Mouse (Mus musculus) liver, embryonic 15.5 days (tissue): ENCODE measurements at regions not wholly inside any gene's neighbourhood (a gene's known extent, or its start where the extent isn't known, plus 50 kb on each side); places are given as distances from the start of the nearest gene placed in this dataset.

Experiments used
- ATAC-seq: fragments of 200-750 bp; cut with Nextera tagmentation; 2 replicates; pipeline ENCODE4 v1.8.0; 2017; ENCODE audit warnings: moderate number of reproducible peaks, mild to moderate bottlenecking, moderate library complexity; ENCODE audit not compliant: insufficient read depth
- H3K27ac ChIP-seq: fragments of 300-500 bp; sonication (generic); replicated peaks from 2 replicates; pipeline ENCODE4 v1.5.1; 2015; ENCODE audit warnings: mild to moderate bottlenecking, inconsistent platforms
- H3K27me3 ChIP-seq: fragments of 300-500 bp; sonication (generic); 2 replicates; pipeline ENCODE4 v1.6.1; 2015; ENCODE audit warnings: mild to moderate bottlenecking, inconsistent platforms
- H3K36me3 ChIP-seq: fragments of 300-500 bp; sonication (generic); replicated peaks from 2 replicates; pipeline ENCODE4 v1.6.1; 2015; ENCODE audit warnings: moderate library complexity, mild to moderate bottlenecking, inconsistent platforms
- H3K4me1 ChIP-seq: fragments of 300-500 bp; sonication (generic); replicated peaks from 2 replicates; pipeline ENCODE4 v1.6.1; 2015; ENCODE audit warnings: inconsistent platforms
- H3K4me2 ChIP-seq: fragments of 300-500 bp; sonication (generic); 2 replicates; pipeline ENCODE4 v1.6.1; 2015; ENCODE audit warnings: moderate library complexity, mild to moderate bottlenecking, inconsistent platforms
- H3K4me3 ChIP-seq: fragments of 300-500 bp; sonication (generic); replicated peaks from 2 replicates; pipeline ENCODE4 v1.5.1; 2015; ENCODE audit warnings: mild to moderate bottlenecking, inconsistent platforms
- H3K9ac ChIP-seq: fragments of 300-500 bp; sonication (generic); 2 replicates; pipeline ENCODE4 v1.6.1; 2015; ENCODE audit warnings: moderate library complexity, mild to moderate bottlenecking, inconsistent platforms
- H3K9me3 ChIP-seq: fragments of 300-500 bp; sonication (generic); replicated peaks from 2 replicates; pipeline ENCODE4 v1.6.1; 2016; ENCODE audit warnings: inconsistent platforms
- WGBS: fragments of 180-500 bp; shearing (Covaris S2); methylation state at CpG from one replicate; pipeline ENCODE4 v1.1.7; 2015; ENCODE audit warnings: mixed read lengths; ENCODE audit not compliant: insufficient replicate concordance; 5-methylcytosine and 5-hydroxymethylcytosine counted together

- H3K9me3 ChIP-seq = no peaks in the 10 kb centered on the region
- no peak overlapping the region for H3K4me2 ChIP-seq
- H3K36me3 ChIP-seq = no peaks in the 10 kb centered on the region
- WGBS = 52% methylated on average over 4 of the region's 4 CpGs
- H3K9ac ChIP-seq = no peak overlapping the region
- H3K27me3 ChIP-seq = no peaks in the 10 kb centered on the region
- H3K4me1 ChIP-seq = no peaks in the 10 kb centered on the region
- ATAC-seq = no peak
- no peak overlapping the region for H3K4me3 ChIP-seq
- no peak overlapping the region for H3K27ac ChIP-seq
Observed at GRCm38 (mm10) chr13:31472804-31473203, 83.1 kb upstream of the Foxq1 start.

- no peak overlapping the region for H3K27ac ChIP-seq
Observed at GRCm38 (mm10) chr13:31473275-31473674, 82.7 kb upstream of the Foxq1 start.

GRCm38 (mm10) chr13:31475845-31476244 is 80.1 kb upstream of the Foxq1 start:
- Histone ChIP-seq H3K27ac (no peak overlapping the region), H3K36me3 (no peaks in the 10 kb centered on the region), H3K9me3 (no peaks in the 10 kb centered on the region), H3K27me3 (no peaks in the 10 kb centered on the region), H3K4me3 (no peak overlapping the region), H3K4me2 (no peak overlapping the region), H3K4me1 (no peaks in the 10 kb centered on the region), H3K9ac (no peak overlapping the region)
- no peak for ATAC-seq
- 67% methylated on average over 3 of the region's 3 CpGs for WGBS

More at GRCm38 (mm10) chr13:31473275-31473674, 82.7 kb upstream of the Foxq1 start:
- no peak overlapping the region for H3K9ac ChIP-seq
- WGBS = 42% methylated on average over 1 of the region's 1 CpGs
- H3K9me3 ChIP-seq = no peaks in the 10 kb centered on the region
- H3K4me3 ChIP-seq = no peak overlapping the region
- no peaks in the 10 kb centered on the region for H3K4me1 ChIP-seq
- no peak overlapping the region for H3K4me2 ChIP-seq
- H3K36me3 ChIP-seq = no peaks in the 10 kb centered on the region
- H3K27me3 ChIP-seq = no peaks in the 10 kb centered on the region
- no peak for ATAC-seq

- Histone ChIP-seq H3K4me3 (no peak overlapping the region), H3K4me2 (no peak overlapping the region), H3K9ac (no peak overlapping the region), H3K9me3 (no peaks in the 10 kb centered on the region), H3K4me1 (no peaks in the 10 kb centered on the region), H3K36me3 (no peaks in the 10 kb centered on the region), H3K27ac (no peak overlapping the region; the same call in 1 of the 2 replicates), H3K27me3 (no peaks in the 10 kb centered on the region)
- 33% methylated on average over 1 of the region's 1 CpGs for WGBS
- ATAC-seq = peak; percentile 60; the same call in 1 of the 2 replicates
Observed at GRCm38 (mm10) chr13:31477171-31477867, 78.6 kb upstream of the Foxq1 start.

GRCm38 (mm10) chr13:31481105-31481844 is 74.7 kb upstream of the Foxq1 start:
- no peak overlapping the region for H3K27ac ChIP-seq
- ATAC-seq = no peak
- H3K27me3 ChIP-seq = no peaks in the 10 kb centered on the region
- no peak overlapping the region for H3K4me2 ChIP-seq
- H3K4me3 ChIP-seq = no peak overlapping the region
- H3K9ac ChIP-seq = no peak overlapping the region
- H3K9me3 ChIP-seq = no peaks in the 10 kb centered on the region
- no peaks in the 10 kb centered on the region for H3K36me3 ChIP-seq
- 56% methylated on average over 7 of the region's 7 CpGs for WGBS
- H3K4me1 ChIP-seq = no peaks in the 10 kb centered on the region

GRCm38 (mm10) chr13:31486373-31486772 is 69.6 kb upstream of the Foxq1 start:
- no peaks in the 10 kb centered on the region for H3K36me3 ChIP-seq
- H3K27ac ChIP-seq = no peak overlapping the region
- no peaks in the 10 kb centered on the region for H3K27me3 ChIP-seq
- no peak overlapping the region for H3K9ac ChIP-seq
- H3K4me3 ChIP-seq = no peak overlapping the region
- H3K4me2 ChIP-seq = no peak overlapping the region
- WGBS = 61% methylated on average over 3 of the region's 3 CpGs
- H3K9me3 ChIP-seq = no peaks in the 10 kb centered on the region
- no peak for ATAC-seq
- H3K4me1 ChIP-seq = no peaks in the 10 kb centered on the region

GRCm38 (mm10) chr13:31488186-31488585 is 67.7 kb upstream of the Foxq1 start:
- no peaks in the 10 kb centered on the region for H3K9me3 ChIP-seq
- H3K4me2 ChIP-seq = no peak overlapping the region
- H3K9ac ChIP-seq = no peak overlapping the region
- H3K36me3 ChIP-seq = no peaks in the 10 kb centered on the region
- no peak overlapping the region for H3K4me3 ChIP-seq
- no peaks in the 10 kb centered on the region for H3K4me1 ChIP-seq
- no peaks in the 10 kb centered on the region for H3K27me3 ChIP-seq
- no peak for ATAC-seq
- no peak overlapping the region for H3K27ac ChIP-seq

GRCm38 (mm10) chr13:31503191-31503590 is 52.7 kb upstream of the Foxq1 start:
- ATAC-seq = no peak
- Histone ChIP-seq H3K9ac (no peak overlapping the region), H3K27me3 (no peaks in the 10 kb centered on the region), H3K36me3 (no peaks in the 10 kb centered on the region), H3K4me3 (no peak overlapping the region), H3K4me2 (no peak overlapping the region), H3K27ac (no peak overlapping the region), H3K9me3 (no peaks in the 10 kb centered on the region), H3K4me1 (0 out of 2 replicates have a peak, but pooled peaks cover 4% of the 10 kb centered on the region)
- WGBS = 69% methylated on average over 10 of the region's 10 CpGs

GRCm38 (mm10) chr13:31503832-31504231 is 52.1 kb upstream of the Foxq1 start:
- H3K4me1 ChIP-seq = 0 out of 2 replicates have a peak, but pooled peaks cover 4% of the 10 kb centered on the region
- 65% methylated on average over 11 of the region's 11 CpGs for WGBS
- no peaks in the 10 kb centered on the region for H3K27me3 ChIP-seq
- H3K27ac ChIP-seq = no peak overlapping the region
- no peaks in the 10 kb centered on the region for H3K9me3 ChIP-seq
- no peak for ATAC-seq
- H3K4me2 ChIP-seq = peak overlapping the region; percentile 8; the same call in 1 of the 2 replicates
- H3K9ac ChIP-seq = no peak overlapping the region
- H3K4me3 ChIP-seq = no peak overlapping the region
- no peaks in the 10 kb centered on the region for H3K36me3 ChIP-seq

GRCm38 (mm10) chr13:31504316-31504715 is 51.6 kb upstream of the Foxq1 start:
- WGBS = 30% methylated on average over 7 of the region's 7 CpGs
- ATAC-seq = no peak
- H3K27ac ChIP-seq = no peak overlapping the region

GRCm38 (mm10) chr13:31505386-31505785 is 50.5 kb upstream of the Foxq1 start:
- no peaks in the 10 kb centered on the region for H3K27me3 ChIP-seq
- no peak overlapping the region for H3K9ac ChIP-seq
- no peak overlapping the region for H3K4me3 ChIP-seq
- H3K4me2 ChIP-seq = no peak overlapping the region
- H3K4me1 ChIP-seq = 0 out of 2 replicates have a peak, but pooled peaks cover 4% of the 10 kb centered on the region
- H3K27ac ChIP-seq = no peak overlapping the region
- no peak for ATAC-seq
- no peaks in the 10 kb centered on the region for H3K9me3 ChIP-seq
- WGBS = 67% methylated on average over 10 of the region's 10 CpGs
- H3K36me3 ChIP-seq = no peaks in the 10 kb centered on the region

More at GRCm38 (mm10) chr13:31504316-31504715, 51.6 kb upstream of the Foxq1 start:
- Histone ChIP-seq H3K9me3 (no peaks in the 10 kb centered on the region), H3K4me3 (no peak overlapping the region), H3K4me2 (no peak overlapping the region), H3K36me3 (no peaks in the 10 kb centered on the region), H3K27me3 (no peaks in the 10 kb centered on the region), H3K4me1 (0 out of 2 replicates have a peak, but pooled peaks cover 4% of the 10 kb centered on the region), H3K9ac (no peak overlapping the region)
